Mouse (Mus musculus) heart, postnatal 0 days (tissue): ENCODE measurements at regions not wholly inside any gene's neighbourhood (a gene's known extent, or its start where the extent isn't known, plus 50 kb on each side); places are given as distances from the start of the nearest gene placed in this dataset.
"Not testable (repeated sequence)": the region's sequence is repeated elsewhere in the genome, so short reads cannot be mapped to it uniquely, and the experiment has no call there.

Source experiments
- ATAC-seq: fragments of 200-750 bp; cut with Nextera tagmentation; 2 replicates; pipeline ENCODE4 v1.8.0; 2017; ENCODE audit warnings: low read depth, moderate number of reproducible peaks, moderate library complexity; ENCODE audit not compliant: insufficient read depth
- DNase-seq: peaks from one replicate; pipeline ENCODE4 v3.0.0-alpha.2; 2016; ENCODE audit warnings: low spot score
- H3K27ac ChIP-seq: fragments of 300-500 bp; sonication (generic); 2 replicates; pipeline ENCODE4 v1.5.1; 2014; ENCODE audit warnings: low read depth, mild to moderate bottlenecking
- H3K27me3 ChIP-seq: fragments of 300-500 bp; sonication (generic); 2 replicates; pipeline ENCODE4 v1.6.1; 2014; ENCODE audit warnings: low read length, mixed read lengths; ENCODE audit not compliant: control insufficient read depth, insufficient read depth
- H3K36me3 ChIP-seq: fragments of 300-500 bp; sonication (generic); replicated peaks from 2 replicates; pipeline ENCODE4 v1.6.1; 2014; ENCODE audit warnings: low read length, mixed read lengths; ENCODE audit not compliant: control insufficient read depth, insufficient read depth
- H3K4me1 ChIP-seq: fragments of 300-500 bp; sonication (generic); 2 replicates; pipeline ENCODE4 v1.6.1; 2014; ENCODE audit warnings: antibody characterized with exemption; ENCODE audit not compliant: control insufficient read depth, insufficient read depth
- H3K4me2 ChIP-seq: fragments of 300-500 bp; sonication (generic); 2 replicates; pipeline ENCODE4 v1.6.1; 2014; ENCODE audit warnings: low read depth, mild to moderate bottlenecking, low read length, moderate library complexity
- H3K4me3 ChIP-seq: fragments of 300-500 bp; sonication (generic); 2 replicates; pipeline ENCODE4 v1.5.1; 2014; ENCODE audit warnings: low read depth, low read length
- H3K9ac ChIP-seq: fragments of 300-500 bp; sonication (generic); replicated peaks from 2 replicates; pipeline ENCODE4 v1.6.1; 2014; ENCODE audit warnings: low read depth, low read length, mixed read lengths
- H3K9me3 ChIP-seq: fragments of 300-500 bp; sonication (generic); replicated peaks from 2 replicates; pipeline ENCODE4 v1.6.1; 2016; ENCODE audit warnings: low read length; ENCODE audit not compliant: control insufficient read depth
- CTCF ChIP-seq: IDR thresholded peaks from 2 replicates; pipeline ENCODE4 v1.5.1; 2016; ENCODE audit warnings: antibody characterized with exemption, control low read depth, low read depth
- EP300 ChIP-seq: IDR thresholded peaks from 2 replicates; pipeline ENCODE4 v1.6.1; 2016; ENCODE audit warnings: antibody characterized with exemption, low read depth
- WGBS: fragments of 180-500 bp; shearing (Covaris S2); extraction: QIAGEN DNeasy Blood & Tissue Kit; methylation state at CpG from one replicate; pipeline ENCODE4 v1.1.7; 2014; 5-methylcytosine and 5-hydroxymethylcytosine counted together

DNA sequence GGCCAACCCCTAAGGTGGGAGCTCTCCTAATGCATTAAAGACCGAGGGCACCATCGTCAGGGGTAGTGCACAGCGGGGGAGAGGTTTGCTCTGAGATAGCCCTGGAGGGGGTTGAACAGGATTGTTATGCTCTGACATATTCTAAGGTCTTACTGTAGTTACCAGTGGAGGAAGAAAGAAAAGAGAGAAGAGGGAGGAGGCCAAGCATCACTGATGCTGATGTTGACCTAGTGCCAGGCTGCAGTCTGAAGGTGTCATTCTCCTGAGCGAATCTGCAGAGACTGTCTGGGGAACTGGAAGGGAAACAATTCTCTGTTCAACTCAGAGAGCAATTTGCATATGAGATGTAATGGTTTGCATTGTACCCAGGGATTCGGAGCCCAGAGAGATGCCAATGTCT is 139.4 kb upstream of the Zfp637 start:
- Histone ChIP-seq H3K27me3 (no peaks in the 10 kb centered on the region), H3K36me3 (no peaks in the 10 kb centered on the region), H3K4me3 (no peak overlapping the region), H3K4me2 (no peak overlapping the region), H3K9ac (no peak overlapping the region), H3K9me3 (no peaks in the 10 kb centered on the region), H3K4me1 (no peaks in the 10 kb centered on the region), H3K27ac (no peak overlapping the region)
- DNase-seq (no peak), ATAC-seq (no peak)
- WGBS = 92% methylated on average over 5 of the region's 5 CpGs
- TF ChIP-seq CTCF = no peak
- no peak for TF ChIP-seq EP300

DNA sequence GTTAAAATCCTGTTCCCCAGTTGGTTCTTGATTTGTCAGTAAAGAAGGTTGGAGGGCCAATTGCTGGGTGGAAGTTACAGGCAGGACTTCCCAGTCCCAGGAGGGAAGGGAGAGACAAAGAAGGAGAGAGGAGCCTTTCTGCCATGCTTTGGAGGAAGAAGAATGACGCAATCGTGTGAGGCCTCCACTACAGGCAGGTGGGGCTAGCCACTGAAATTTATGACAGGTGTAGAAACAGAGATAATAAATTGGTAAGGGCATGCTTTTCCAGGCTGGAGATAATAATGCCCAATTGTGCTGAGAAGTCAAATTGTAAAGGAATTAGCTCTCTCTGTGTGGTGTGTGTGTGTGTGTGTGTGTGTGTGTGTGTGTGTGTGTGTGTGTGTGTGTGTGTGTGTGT is 135.0 kb upstream of the Zfp637 start:
- no peak for DNase-seq
- H3K36me3 ChIP-seq = no peaks in the 10 kb centered on the region
- H3K4me1 ChIP-seq = no peaks in the 10 kb centered on the region
- no peak overlapping the region for H3K4me2 ChIP-seq
- H3K27me3 ChIP-seq = no peaks in the 10 kb centered on the region
- H3K9me3 ChIP-seq = no peaks in the 10 kb centered on the region
- H3K9ac ChIP-seq = no peak overlapping the region
- no peak overlapping the region for H3K4me3 ChIP-seq
- TF ChIP-seq EP300 = no peak
- no peak for ATAC-seq
- no peak overlapping the region for H3K27ac ChIP-seq
- WGBS = 71% methylated on average over 2 of the region's 2 CpGs

DNA sequence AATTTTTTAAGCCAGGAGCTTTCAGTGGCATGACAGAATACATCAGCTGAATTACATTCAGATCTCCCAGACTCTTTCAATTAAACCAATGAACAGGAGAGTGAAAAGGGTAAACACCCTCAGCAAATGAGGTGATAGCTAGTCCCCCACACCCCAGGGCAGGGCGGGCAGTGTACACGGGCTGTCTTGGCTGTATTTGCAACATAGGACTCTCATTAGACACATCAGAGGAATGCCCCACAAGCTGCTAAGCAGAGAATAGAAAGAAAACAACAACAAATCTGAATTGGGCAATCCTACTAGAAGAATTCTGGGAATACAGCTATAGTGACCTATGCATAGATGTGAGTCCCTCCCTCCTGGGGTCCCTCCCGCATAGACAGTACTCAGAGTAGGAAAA is 131.8 kb upstream of the Zfp637 start:
- Histone ChIP-seq H3K4me2 (no peak overlapping the region), H3K36me3 (no peaks in the 10 kb centered on the region), H3K27ac (no peak overlapping the region), H3K9ac (no peak overlapping the region), H3K27me3 (no peaks in the 10 kb centered on the region), H3K9me3 (no peaks in the 10 kb centered on the region), H3K4me1 (no peaks in the 10 kb centered on the region), H3K4me3 (no peak overlapping the region)
- TF ChIP-seq EP300 (no peak), CTCF (no peak)
- ATAC-seq = no peak
- DNase-seq = no peak
- 84% methylated on average over 3 of the region's 3 CpGs for WGBS

DNA sequence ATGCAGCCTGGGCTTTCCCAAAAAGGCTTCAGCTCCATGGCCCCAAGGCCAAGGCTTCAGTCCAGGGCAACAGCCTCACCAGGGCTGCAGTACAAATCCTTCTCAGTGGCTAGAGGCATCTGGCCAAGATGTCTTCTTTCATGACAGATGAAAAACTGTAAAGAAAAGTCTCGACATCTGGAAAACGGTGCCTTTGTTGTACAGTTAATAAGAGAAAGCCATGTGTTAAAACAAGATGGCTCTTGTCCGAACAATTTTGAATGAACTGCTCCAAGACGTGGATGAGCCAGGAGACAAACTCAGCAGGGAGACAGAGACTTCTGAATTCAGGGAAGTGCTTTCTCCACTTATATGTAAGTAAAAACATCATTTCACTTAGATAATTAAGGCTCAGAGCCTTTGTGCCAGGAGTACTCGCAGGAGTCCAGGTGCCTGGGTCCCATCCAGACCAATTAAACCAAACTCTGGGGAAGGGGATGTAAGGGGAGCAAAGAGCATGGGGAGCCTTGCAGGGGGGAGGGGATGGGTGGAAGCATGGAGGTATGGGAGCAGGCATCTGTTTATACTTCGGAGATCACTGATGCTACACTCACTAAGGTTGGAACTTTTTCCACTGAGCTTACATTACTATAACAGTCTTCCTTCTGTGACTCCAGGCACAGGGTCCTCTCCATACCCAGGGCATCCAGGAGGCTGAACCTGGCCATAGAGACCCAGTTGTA is 125.8 kb upstream of the Zfp637 start:
- WGBS = 75% methylated on average over 6 of the region's 6 CpGs

DNA sequence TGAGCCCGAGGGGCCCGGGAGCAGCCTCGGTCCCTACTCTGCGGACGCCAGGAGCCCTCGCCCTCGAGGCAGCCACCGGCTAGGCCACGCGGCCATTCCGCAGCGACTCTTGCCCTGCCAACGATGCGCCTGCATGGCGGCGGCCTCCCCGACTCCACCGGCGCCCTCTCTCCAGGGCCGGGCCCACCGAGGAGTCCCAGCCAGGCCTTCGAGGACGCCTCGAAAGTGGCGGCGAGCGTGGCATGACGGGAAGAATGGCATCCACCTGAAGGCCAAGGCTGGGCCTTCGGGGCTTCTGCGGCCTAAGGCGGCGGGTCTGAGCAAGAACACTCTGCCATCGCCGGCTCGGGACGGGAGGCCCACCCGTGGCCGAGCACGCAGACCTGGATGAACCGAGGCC is 124.6 kb upstream of the Zfp637 start:
- 86% methylated on average over 5 of the region's 40 CpGs for WGBS
- not testable (repeated sequence) for H3K9ac ChIP-seq, ATAC-seq, H3K4me3 ChIP-seq, H3K9me3 ChIP-seq, H3K27me3 ChIP-seq, H3K4me2 ChIP-seq, H3K36me3 ChIP-seq, DNase-seq, H3K27ac ChIP-seq, H3K4me1 ChIP-seq

More for the DNA sequence above, 125.8 kb upstream of the Zfp637 start:
- TF ChIP-seq EP300 = no peak
- Histone ChIP-seq H3K9ac (no peak overlapping the region), H3K4me3 (no peak overlapping the region), H3K27me3 (no peaks in the 10 kb centered on the region), H3K36me3 (no peaks in the 10 kb centered on the region), H3K9me3 (no peaks in the 10 kb centered on the region), H3K27ac (no peak overlapping the region), H3K4me2 (no peak overlapping the region), H3K4me1 (no peaks in the 10 kb centered on the region)
- no peak for ATAC-seq
- DNase-seq = no peak

DNA sequence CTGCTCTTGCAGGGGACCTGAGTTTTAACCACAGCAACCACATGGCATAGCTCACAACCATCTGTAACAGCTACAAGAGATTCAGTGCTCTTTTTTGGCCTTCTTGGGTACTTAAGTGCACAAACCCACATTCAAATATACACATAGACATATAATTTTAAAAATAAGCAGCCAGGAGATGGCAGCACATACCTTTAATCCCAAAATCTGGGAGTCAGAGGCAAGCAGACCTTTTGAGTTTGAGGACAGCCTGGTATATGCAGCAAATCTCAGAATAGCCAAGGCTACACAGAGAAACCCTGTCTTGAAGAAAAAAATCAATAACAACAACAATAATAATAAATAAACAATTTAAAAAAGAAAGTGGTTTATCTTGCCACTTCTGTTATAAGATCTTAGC is 88.6 kb upstream of the Zfp637 start:
- H3K4me3 ChIP-seq, H3K9me3 ChIP-seq, H3K9ac ChIP-seq, H3K27ac ChIP-seq, DNase-seq, H3K4me1 ChIP-seq, H3K36me3 ChIP-seq, H3K27me3 ChIP-seq, H3K4me2 ChIP-seq, ATAC-seq: not testable (repeated sequence)

DNA sequence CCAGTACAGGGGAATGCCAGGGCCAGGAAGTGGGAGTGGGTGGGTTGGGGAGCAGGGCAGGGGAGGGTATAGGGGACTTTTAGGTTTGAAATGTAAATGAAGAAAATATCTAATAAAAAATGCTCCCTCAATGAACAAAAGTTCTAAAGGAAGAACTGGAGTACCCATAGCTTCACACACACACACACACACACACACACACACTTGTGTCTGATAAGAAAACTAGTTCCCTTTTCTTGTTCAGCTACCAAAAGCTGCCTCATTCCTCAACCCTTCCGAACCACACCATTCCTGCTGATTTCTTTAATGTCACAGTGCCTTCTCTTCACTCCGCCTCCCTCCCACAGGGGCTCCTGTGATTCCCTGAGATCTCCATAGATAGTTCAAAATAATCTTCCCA is 85.3 kb upstream of the Zfp637 start:
- not testable (repeated sequence) for H3K4me3 ChIP-seq, H3K36me3 ChIP-seq, H3K27me3 ChIP-seq, H3K27ac ChIP-seq, H3K4me2 ChIP-seq, ATAC-seq, DNase-seq, H3K9me3 ChIP-seq, H3K4me1 ChIP-seq, H3K9ac ChIP-seq
- WGBS = 90% methylated on average over 2 of the region's 2 CpGs
